Mouse (Mus musculus) embryonic facial prominence, embryonic 13.5 days (tissue): ENCODE measurements at regions not wholly inside any gene's neighbourhood (a gene's known extent, or its start where the extent isn't known, plus 50 kb on each side); places are given as distances from the start of the nearest gene placed in this dataset.

Source experiments
- ATAC-seq: fragments of 200-750 bp; cut with Nextera tagmentation; 2 replicates; pipeline ENCODE4 v1.8.0; 2017; ENCODE audit warnings: low read depth; ENCODE audit not compliant: insufficient number of reproducible peaks, insufficient read depth, low FRiP score, low TSS enrichment
- H3K27ac ChIP-seq: fragments of 300-500 bp; sonication (generic); 2 replicates; pipeline ENCODE4 v1.5.1; 2015; ENCODE audit warnings: moderate library complexity, mild to moderate bottlenecking, inconsistent platforms
- H3K27me3 ChIP-seq: fragments of 300-500 bp; sonication (generic); 2 replicates; pipeline ENCODE4 v1.6.1; 2015; ENCODE audit warnings: mild to moderate bottlenecking, inconsistent platforms
- H3K36me3 ChIP-seq: fragments of 300-500 bp; sonication (generic); 2 replicates; pipeline ENCODE4 v1.6.1; 2015; ENCODE audit warnings: mild to moderate bottlenecking, inconsistent platforms
- H3K4me1 ChIP-seq: fragments of 300-500 bp; sonication (generic); 2 replicates; pipeline ENCODE4 v1.6.1; 2015; ENCODE audit warnings: inconsistent platforms
- H3K4me2 ChIP-seq: fragments of 300-500 bp; sonication (generic); 2 replicates; pipeline ENCODE4 v1.6.1; 2015; ENCODE audit warnings: moderate library complexity, mild to moderate bottlenecking, inconsistent platforms
- H3K4me3 ChIP-seq: fragments of 300-500 bp; sonication (generic); 2 replicates; pipeline ENCODE4 v1.5.1; 2015; ENCODE audit warnings: mild to moderate bottlenecking, inconsistent platforms
- H3K9ac ChIP-seq: fragments of 300-500 bp; sonication (generic); 2 replicates; pipeline ENCODE4 v1.6.1; 2015; ENCODE audit warnings: mild to moderate bottlenecking, inconsistent platforms
- H3K9me3 ChIP-seq: fragments of 300-500 bp; sonication (generic); 2 replicates; pipeline ENCODE4 v1.6.1; 2016; ENCODE audit warnings: inconsistent platforms
- WGBS: fragments of 180-500 bp; shearing (Covaris S2); methylation state at CpG from one replicate; pipeline ENCODE4 v1.1.7; 2015; ENCODE audit warnings: mixed read lengths; 5-methylcytosine and 5-hydroxymethylcytosine counted together

DNA sequence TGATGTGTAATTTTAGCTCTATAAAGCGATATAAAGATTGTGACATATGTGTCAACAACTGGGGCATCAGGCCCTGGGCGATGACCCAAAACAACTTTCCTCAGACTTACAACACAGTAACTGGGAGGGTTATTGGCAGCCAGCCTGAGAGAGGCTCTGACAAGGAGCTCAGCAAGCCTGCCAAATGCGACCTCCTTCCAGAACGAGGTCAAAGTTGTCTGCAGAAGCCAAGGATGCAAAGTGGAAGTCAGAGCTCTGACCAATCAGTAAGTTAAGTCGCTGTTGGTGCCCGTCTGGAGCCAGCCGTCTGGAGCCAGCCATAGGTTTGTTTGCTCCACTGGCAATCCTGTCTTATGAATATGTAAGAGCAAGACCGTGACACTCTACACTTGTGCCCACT lies 216.0 kb upstream of the Nfe2l3 start:
- WGBS: 62% methylated on average over 8 of the region's 8 CpGs
- no peak for ATAC-seq
- no peak overlapping the region for H3K4me2 ChIP-seq
- no peaks in the 10 kb centered on the region for H3K36me3 ChIP-seq
- no peak overlapping the region for H3K4me3 ChIP-seq
- H3K9ac ChIP-seq: no peak overlapping the region
- no peak overlapping the region for H3K27ac ChIP-seq
- peaks cover 17% of the 10 kb centered on the region for H3K4me1 ChIP-seq
- no peaks in the 10 kb centered on the region for H3K27me3 ChIP-seq
- no peaks in the 10 kb centered on the region for H3K9me3 ChIP-seq

GRCm38 (mm10) chr6:51219691-51220090 lies 212.8 kb upstream of the Nfe2l3 start:
- Histone ChIP-seq H3K4me1 (peaks cover 3% of the 10 kb centered on the region; the same call in 1 of the 2 replicates), H3K9ac (no peak overlapping the region), H3K9me3 (no peaks in the 10 kb centered on the region), H3K4me3 (no peak overlapping the region), H3K36me3 (no peaks in the 10 kb centered on the region), H3K27me3 (no peaks in the 10 kb centered on the region), H3K4me2 (no peak overlapping the region), H3K27ac (no peak overlapping the region)
- WGBS: 93% methylated on average over 12 of the region's 12 CpGs
- ATAC-seq: no peak

GRCm38 (mm10) chr6:51220778-51221177 lies 211.7 kb upstream of the Nfe2l3 start:
- Histone ChIP-seq H3K9ac (no peak overlapping the region), H3K27ac (no peak overlapping the region), H3K36me3 (no peaks in the 10 kb centered on the region), H3K4me1 (peaks cover 3% of the 10 kb centered on the region; the same call in 1 of the 2 replicates), H3K9me3 (no peaks in the 10 kb centered on the region), H3K4me3 (no peak overlapping the region), H3K27me3 (no peaks in the 10 kb centered on the region), H3K4me2 (no peak overlapping the region)
- WGBS: 58% methylated on average over 4 of the region's 4 CpGs
- ATAC-seq: no peak

- Histone ChIP-seq H3K4me3 (no peak overlapping the region), H3K27ac (no peak overlapping the region), H3K9me3 (peaks cover 4% of the 10 kb centered on the region; the same call in 1 of the 2 replicates), H3K9ac (no peak overlapping the region), H3K4me2 (no peak overlapping the region), H3K27me3 (no peaks in the 10 kb centered on the region), H3K36me3 (no peaks in the 10 kb centered on the region), H3K4me1 (no peaks in the 10 kb centered on the region)
- 91% methylated on average over 11 of the region's 11 CpGs for WGBS
- no peak for ATAC-seq
Observed at GRCm38 (mm10) chr6:51236077-51236740, 196.3 kb upstream of the Nfe2l3 start.

GRCm38 (mm10) chr6:51240039-51240438 lies 192.4 kb upstream of the Nfe2l3 start:
- Histone ChIP-seq H3K4me1 (no peaks in the 10 kb centered on the region), H3K4me3 (no peak overlapping the region), H3K36me3 (no peaks in the 10 kb centered on the region), H3K4me2 (no peak overlapping the region), H3K9ac (no peak overlapping the region), H3K27ac (no peak overlapping the region), H3K9me3 (peaks cover 14% of the 10 kb centered on the region; the same call in 1 of the 2 replicates), H3K27me3 (no peaks in the 10 kb centered on the region)
- no peak for ATAC-seq
- 54% methylated on average over 3 of the region's 3 CpGs for WGBS

DNA sequence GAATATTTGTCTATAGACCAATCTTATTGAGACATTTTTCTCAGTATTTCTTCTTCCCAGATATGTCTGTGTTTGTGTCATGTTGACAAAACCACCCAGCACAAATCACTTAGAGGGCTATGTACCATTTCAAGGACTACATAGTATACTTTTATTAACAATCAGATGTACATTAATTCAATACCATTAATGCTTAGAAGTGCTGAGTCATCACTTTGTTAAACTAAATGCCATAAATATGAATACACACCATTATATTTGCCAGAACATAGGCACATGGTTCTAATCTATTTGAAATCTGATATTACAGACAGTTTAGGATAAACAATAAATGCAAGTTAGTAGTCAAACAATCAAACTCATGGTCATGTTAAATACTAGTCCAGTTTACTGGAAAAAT lies 182.2 kb upstream of the Nfe2l3 start:
- H3K9ac ChIP-seq: no peak overlapping the region
- H3K9me3 ChIP-seq: 0 out of 2 replicates have a peak, but pooled peaks cover 2% of the 10 kb centered on the region
- no peaks in the 10 kb centered on the region for H3K36me3 ChIP-seq
- no peaks in the 10 kb centered on the region for H3K4me1 ChIP-seq
- no peak overlapping the region for H3K27ac ChIP-seq
- H3K27me3 ChIP-seq: no peaks in the 10 kb centered on the region
- H3K4me3 ChIP-seq: no peak overlapping the region
- no peak overlapping the region for H3K4me2 ChIP-seq
- ATAC-seq: no peak

DNA sequence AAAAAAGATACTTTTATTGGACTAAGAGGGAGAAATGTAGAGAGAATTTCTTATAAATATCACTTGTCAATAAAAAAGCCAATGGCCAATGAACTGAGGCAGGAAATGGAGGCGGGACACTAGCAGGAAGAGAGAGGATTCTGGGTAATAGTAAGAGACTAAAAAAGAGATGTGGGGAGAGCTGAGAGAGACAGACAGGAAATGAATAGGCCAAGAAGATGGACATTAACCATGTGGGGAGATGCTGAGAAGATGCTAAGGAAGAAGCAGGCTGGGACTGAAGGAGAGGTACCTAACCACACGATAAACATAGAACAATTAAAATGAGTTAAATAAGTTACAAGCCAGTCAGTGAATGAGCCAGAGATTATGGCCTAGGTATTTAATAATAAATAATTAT lies 181.0 kb upstream of the Nfe2l3 start:
- 0 out of 2 replicates have a peak, but pooled peaks cover 2% of the 10 kb centered on the region for H3K9me3 ChIP-seq
- no peak overlapping the region for H3K4me3 ChIP-seq
- H3K4me1 ChIP-seq: peaks cover 2% of the 10 kb centered on the region
- H3K27ac ChIP-seq: no peak overlapping the region
- no peak overlapping the region for H3K4me2 ChIP-seq
- H3K9ac ChIP-seq: no peak overlapping the region
- H3K36me3 ChIP-seq: no peaks in the 10 kb centered on the region
- ATAC-seq: no peak
- 91% methylated on average over 2 of the region's 2 CpGs for WGBS
- H3K27me3 ChIP-seq: no peaks in the 10 kb centered on the region

GRCm38 (mm10) chr6:51252721-51253120 lies 179.7 kb upstream of the Nfe2l3 start:
- Histone ChIP-seq H3K36me3 (no peaks in the 10 kb centered on the region), H3K9ac (no peak overlapping the region), H3K4me1 (peaks cover 8% of the 10 kb centered on the region), H3K4me2 (no peak overlapping the region), H3K9me3 (0 out of 2 replicates have a peak, but pooled peaks cover 2% of the 10 kb centered on the region), H3K27ac (no peak overlapping the region), H3K27me3 (no peaks in the 10 kb centered on the region), H3K4me3 (no peak overlapping the region)
- 77% methylated on average over 3 of the region's 3 CpGs for WGBS
- ATAC-seq: no peak

- Histone ChIP-seq H3K9me3 (peaks cover 2% of the 10 kb centered on the region; the same call in 1 of the 2 replicates), H3K4me1 (peaks cover 8% of the 10 kb centered on the region), H3K9ac (no peak overlapping the region), H3K4me2 (no peak overlapping the region), H3K27ac (no peak overlapping the region), H3K27me3 (no peaks in the 10 kb centered on the region), H3K4me3 (no peak overlapping the region), H3K36me3 (no peaks in the 10 kb centered on the region)
- WGBS: 43% methylated on average over 4 of the region's 4 CpGs
- ATAC-seq: no peak
Observed at GRCm38 (mm10) chr6:51256631-51257030, 175.8 kb upstream of the Nfe2l3 start.

- Histone ChIP-seq H3K9me3 (peaks cover 2% of the 10 kb centered on the region; the same call in 1 of the 2 replicates), H3K27me3 (no peaks in the 10 kb centered on the region), H3K4me3 (no peak overlapping the region), H3K9ac (no peak overlapping the region), H3K27ac (no peak overlapping the region), H3K36me3 (no peaks in the 10 kb centered on the region), H3K4me1 (peaks cover 8% of the 10 kb centered on the region), H3K4me2 (no peak overlapping the region)
- WGBS: 76% methylated on average over 6 of the region's 6 CpGs
- ATAC-seq: no peak
Observed at GRCm38 (mm10) chr6:51257524-51257923, 174.9 kb upstream of the Nfe2l3 start.

DNA sequence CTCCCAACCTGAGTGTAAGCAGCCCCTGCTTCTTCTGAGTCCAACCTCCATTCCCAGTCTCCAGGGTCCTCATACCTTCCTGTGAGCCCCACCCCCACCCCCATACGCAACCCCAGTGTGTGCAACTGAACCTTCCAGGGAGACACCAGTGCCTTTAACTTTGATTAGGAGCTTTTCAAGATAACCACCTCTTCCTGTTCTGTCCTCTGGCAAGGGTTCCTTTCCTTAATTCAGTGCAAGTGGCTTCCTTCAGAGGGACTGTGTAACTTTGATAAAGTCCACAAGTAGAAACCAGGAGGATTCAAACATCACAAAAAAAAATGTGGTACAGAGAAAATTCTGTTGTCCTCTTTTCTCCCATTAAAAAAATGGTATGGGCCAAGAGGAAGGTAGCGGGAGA lies 174.2 kb upstream of the Nfe2l3 start:
- Histone ChIP-seq H3K4me2 (no peak overlapping the region), H3K36me3 (no peaks in the 10 kb centered on the region), H3K4me1 (peaks cover 8% of the 10 kb centered on the region), H3K4me3 (no peak overlapping the region), H3K27me3 (no peaks in the 10 kb centered on the region), H3K9me3 (peaks cover 2% of the 10 kb centered on the region; the same call in 1 of the 2 replicates), H3K27ac (no peak overlapping the region), H3K9ac (no peak overlapping the region)
- WGBS: 81% methylated on average over 2 of the region's 2 CpGs
- ATAC-seq: no peak

- H3K4me3 ChIP-seq: no peak overlapping the region
- no peaks in the 10 kb centered on the region; the same call in 1 of the 2 replicates for H3K9me3 ChIP-seq
- WGBS: 77% methylated on average over 4 of the region's 4 CpGs
- H3K27me3 ChIP-seq: no peaks in the 10 kb centered on the region
- no peaks in the 10 kb centered on the region for H3K36me3 ChIP-seq
- no peak overlapping the region for H3K9ac ChIP-seq
- no peak for ATAC-seq
- no peak overlapping the region for H3K4me2 ChIP-seq
- H3K4me1 ChIP-seq: peaks cover 16% of the 10 kb centered on the region
- no peak overlapping the region for H3K27ac ChIP-seq
Observed at GRCm38 (mm10) chr6:51263595-51263994, 168.9 kb upstream of the Nfe2l3 start.
